Mouse (Mus musculus) brain, embryonic 14.5 days (tissue): Measurements from ENCODE around the gene Creb3.

Experiments
- CTCF ChIP-seq: fragments of 200-500 bp; IDR thresholded peaks from 2 replicates; pipeline ENCODE4 v1.5.1; 2012; ENCODE audit warnings: inconsistent platforms, mild to moderate bottlenecking, moderate library complexity, borderline replicate concordance; ENCODE audit not compliant: insufficient read depth, insufficient read length; ENCODE audit errors: extremely low read depth
- POLR2A ChIP-seq: fragments of 200-500 bp; IDR thresholded peaks from 2 replicates; pipeline ENCODE4 v1.6.1; 2012; ENCODE audit warnings: mild to moderate bottlenecking, inconsistent platforms, borderline replicate concordance; ENCODE audit not compliant: poor library complexity, insufficient read depth, insufficient read length, severe bottlenecking; ENCODE audit errors: extremely low read depth

DNA sequence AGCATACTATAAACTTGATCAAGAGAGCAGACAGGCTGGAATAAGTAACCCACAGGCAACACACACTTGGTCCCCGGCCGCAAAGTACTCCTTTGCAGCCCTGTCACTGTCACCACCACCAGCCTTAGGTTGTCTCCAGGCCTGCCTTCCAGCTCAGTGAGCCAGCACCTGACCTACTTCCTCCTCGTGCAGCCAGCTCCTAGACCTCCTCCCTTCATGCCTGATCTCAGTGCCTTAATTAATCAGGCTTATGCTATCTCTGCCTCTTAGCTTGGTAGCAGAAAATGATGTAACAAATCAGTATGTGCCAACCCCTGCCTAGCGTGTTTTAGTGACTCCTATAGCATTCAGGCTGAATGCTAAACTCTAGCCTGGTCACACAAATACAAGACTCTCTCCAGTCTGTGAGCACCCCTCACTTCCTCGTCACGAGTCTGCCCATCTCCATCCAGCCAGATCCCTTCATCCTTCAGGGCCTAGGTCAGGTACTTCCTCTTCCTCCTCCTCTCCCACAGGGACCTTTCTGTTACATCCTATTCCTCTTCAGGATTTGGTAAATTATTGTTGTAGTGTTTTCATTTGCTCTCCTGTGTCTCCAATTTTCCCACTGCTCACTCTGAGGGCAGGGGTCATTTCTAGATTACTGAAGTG is 9.4 kb downstream of the Creb3 start:
- no peak for TF ChIP-seq CTCF
- TF ChIP-seq POLR2A, result no peak
